In genomic region chr1:127729096-127729495, GRCm38 (mm10) we compare ENCODE assay signal across 29 mouse cellular contexts. TPM values are rescaled to one million over a fixed set of nuclear protein-coding genes. Genes with fewer than 3 reads are reported as not detected.
DNase-seq lines count a peak whose midpoint lies in the region; ATAC-seq and TF ChIP-seq lines count a peak whose summit lies in the region.
"Had no signal": no experiment of that assay in that cellular context is flagged by ENCODE, and none has a peak within 500 bp of the region (broad histone marks: within the 10 kb centered on the region; RNA-seq: fewer than 3 reads in every experiment).

Gene Acmsd (plus strand): TSS chr1:127729413.

- no peak for TF ChIP-seq CTCF in liver, postnatal 0 days (IDR thresholded peaks at IDR 0.05; ENCODE audit: low read depth)

- peak within 1 kb of the TSS; percentile 48 for H3K4me2 ChIP-seq in liver, postnatal 0 days (ENCODE audit: low read depth, low read length)
- H3K4me2 ChIP-seq: heart, embryonic 11.5 days; limb, embryonic 15.5 days; lung, embryonic 15.5 days; midbrain, embryonic 15.5 days had no signal

- no peaks in the 10 kb centered on the region for H3K4me1 ChIP-seq in liver, postnatal 0 days (ENCODE audit: insufficient read depth)
- H3K4me1 ChIP-seq: limb, embryonic 15.5 days; midbrain, embryonic 15.5 days had no signal

- H3K9ac ChIP-seq in liver, postnatal 0 days (replicated peaks), result no peak within 1 kb of the TSS
- H3K9ac ChIP-seq: forebrain, postnatal 0 days; limb, embryonic 15.5 days; lung, embryonic 15.5 days; midbrain, embryonic 15.5 days had no signal

- peak within 1 kb of the TSS; percentile 85; the same call in 1 of the 2 replicates for H3K27ac ChIP-seq in liver, postnatal 0 days (ENCODE audit: low read depth)
- H3K27ac ChIP-seq: forebrain, embryonic 10.5 days; gastrocnemius, adult 2 months; limb, embryonic 15.5 days; lung, embryonic 15.5 days; midbrain, embryonic 15.5 days had no signal

- TF ChIP-seq EP300 in liver, postnatal 0 days (IDR thresholded peaks at IDR 0.05; ENCODE audit: low read depth), result 0 out of 2 replicates have a peak, but pooled peaks have one; percentile 46

- H3K36me3 ChIP-seq in liver, postnatal 0 days (replicated peaks; ENCODE audit: insufficient read depth, low read length), result no peaks in the 10 kb centered on the region
- H3K36me3 ChIP-seq: forebrain, embryonic 10.5 days; limb, embryonic 15.5 days; lung, embryonic 15.5 days; midbrain, embryonic 15.5 days had no signal

- H3K27me3 ChIP-seq in liver, postnatal 0 days (ENCODE audit: insufficient read depth, low read length), result no peaks in the 10 kb centered on the region
- H3K27me3 ChIP-seq: limb, embryonic 15.5 days; lung, embryonic 15.5 days; midbrain, embryonic 15.5 days had no signal

- peak; percentile 10 for DNase-seq in adrenal gland, adult 2 months
- DNase-seq in adrenal gland, postnatal 4 days (ENCODE audit: low spot score in 2 of 2), result no peak
- DNase-seq in heart, postnatal 4 days, result peak; percentile 13
- no peak for DNase-seq in heart, postnatal 36 days
- peak; percentile 21 for DNase-seq in lung, postnatal 14 days
- no peak for DNase-seq in lung, postnatal 25 days (ENCODE audit: low spot score)
- peak; percentile 62 for DNase-seq in liver, postnatal 0 days
- no peak for DNase-seq in urinary bladder, postnatal 10 days (ENCODE audit: low spot score)
- DNase-seq: cerebellum, adult 11 months; cerebellum, postnatal 25 days; embryo, embryonic 11 days; forebrain, postnatal 0 days; gastrocnemius, adult 2 months; spleen, adult 18-20 months; thymus, postnatal 36 days had no signal

- no peak within 1 kb of the TSS for H3K4me3 ChIP-seq in liver, postnatal 0 days (ENCODE audit: low read depth, low read length)
- H3K4me3 ChIP-seq: forebrain, embryonic 10.5 days; gastrocnemius, adult 2 months; limb, embryonic 15.5 days; lung, embryonic 15.5 days; megakaryocyte, embryonic 14.5 days; midbrain, embryonic 15.5 days; myocyte had no signal

- intact Hi-C loops in heart, postnatal 36 days (cut with DNase I), result no loop called here

- WGBS in liver, postnatal 0 days (ENCODE audit: insufficient replicate concordance), result 68% methylated on average over 4 of the region's 4 CpGs

- ATAC-seq in liver, postnatal 0 days, result peak; percentile 46
- ATAC-seq: forebrain, postnatal 0 days; hindbrain, embryonic 16.5 days; intestine, embryonic 16.5 days; midbrain, embryonic 15.5 days; Patski had no signal

- H3K9me3 ChIP-seq in liver, postnatal 0 days (ENCODE audit: low read length), result no peaks in the 10 kb centered on the region
- H3K9me3 ChIP-seq: forebrain, embryonic 10.5 days; limb, embryonic 15.5 days; lung, embryonic 15.5 days; midbrain, embryonic 15.5 days had no signal

RNA-seq across cellular contexts. Expression of gene Acmsd, which starts in this region (rescaled TPM):
- under 1 TPM in 1 of 2 experiments, not detected in 1; 0.17 TPM for total RNA-seq in adrenal gland, adult 2 months (2021)
- polyA plus RNA-seq in adrenal gland, adult 2 months (2012; rRNA removed), result not detected in 2 replicates
- 1 to 10 TPM in 1 of 2 experiments, under 1 TPM in 1; 0.28 to 1.5 TPM for total RNA-seq in adrenal gland, postnatal 4 days (2021)
- total RNA-seq in heart, postnatal 4 days (2021), result under 1 TPM; 0.31 to 0.59 TPM
- total RNA-seq in heart, postnatal 36 days (2021), result under 1 TPM; 0.24 to 0.28 TPM
- polyA plus RNA-seq in liver, postnatal 0 days (2015; fragmentation: Nextera tagmentation; extraction: Ambion mirVana), result 2.5 and 3.2 TPM in 2 replicates
- total RNA-seq: forebrain, postnatal 0 days; gastrocnemius, adult 2 months; layer of hippocampus, adult 8-10 months; left cerebral cortex, adult 18-20 months; left cerebral cortex, postnatal 36 days had no signal
- polyA plus RNA-seq: forebrain, postnatal 0 days; gonadal fat pad, adult 2 months; myocyte; Patski had no signal

Comparison
In these comparisons a context has a peak if more than half of its experiments do, and no peak if none do; other contexts are left out.
1. DNase-seq: peak in lung, postnatal 14 days (single experiment) and liver, postnatal 0 days (single experiment); none in adrenal gland, postnatal 4 days (0 of 2), heart, postnatal 36 days (0 of 2), lung, postnatal 25 days (single experiment) and urinary bladder, postnatal 10 days (single experiment).
2. Peak in DNase-seq in adrenal gland, adult 2 months; RNA of the gene not detected or under 1 TPM.
3. Peak in DNase-seq in heart, postnatal 4 days; RNA of the gene not detected or under 1 TPM.